Mouse (Mus musculus): ENCODE results near the gene Gm28047.
"Not testable (repeated sequence)": the region's sequence is repeated elsewhere in the genome, so short reads cannot be mapped to it uniquely, and the experiment has no call there.

The Gm28047 gene

GRCm38 (mm10) chr15:102624970-102625686, at the start of gene Gm28047, which contains the start of gene Atf7:
Gene Gm28047 (minus strand): TSS chr15:102625067.
Gene Atf7 (minus strand): TSS chr15:102625464.
- peak; percentile 99 for DNase-seq (ENCODE audit: low read depth, low spot score)

DNA sequence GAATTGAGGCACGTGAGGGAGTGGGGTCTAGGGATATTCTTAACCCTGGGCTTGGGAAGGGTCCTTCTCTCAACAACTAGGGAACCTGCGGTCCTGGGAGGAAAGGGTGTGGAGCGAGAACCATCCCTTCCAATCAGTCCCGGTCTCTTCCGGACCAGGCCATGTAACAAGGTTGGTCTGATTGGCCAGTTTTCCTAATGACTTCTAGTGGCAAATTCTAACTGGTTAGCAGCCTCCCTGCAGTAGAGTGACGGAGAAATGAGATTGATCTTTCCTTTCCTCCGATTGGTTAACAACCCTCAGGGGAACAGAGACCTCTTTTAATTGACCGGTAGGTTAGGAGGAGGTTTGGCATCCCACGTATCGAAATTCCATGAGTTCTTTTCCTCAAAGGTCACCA, 48.7 kb upstream of the Gm28047 start:
- peak; percentile 96 for DNase-seq (ENCODE audit: low read depth, low spot score)

DNA sequence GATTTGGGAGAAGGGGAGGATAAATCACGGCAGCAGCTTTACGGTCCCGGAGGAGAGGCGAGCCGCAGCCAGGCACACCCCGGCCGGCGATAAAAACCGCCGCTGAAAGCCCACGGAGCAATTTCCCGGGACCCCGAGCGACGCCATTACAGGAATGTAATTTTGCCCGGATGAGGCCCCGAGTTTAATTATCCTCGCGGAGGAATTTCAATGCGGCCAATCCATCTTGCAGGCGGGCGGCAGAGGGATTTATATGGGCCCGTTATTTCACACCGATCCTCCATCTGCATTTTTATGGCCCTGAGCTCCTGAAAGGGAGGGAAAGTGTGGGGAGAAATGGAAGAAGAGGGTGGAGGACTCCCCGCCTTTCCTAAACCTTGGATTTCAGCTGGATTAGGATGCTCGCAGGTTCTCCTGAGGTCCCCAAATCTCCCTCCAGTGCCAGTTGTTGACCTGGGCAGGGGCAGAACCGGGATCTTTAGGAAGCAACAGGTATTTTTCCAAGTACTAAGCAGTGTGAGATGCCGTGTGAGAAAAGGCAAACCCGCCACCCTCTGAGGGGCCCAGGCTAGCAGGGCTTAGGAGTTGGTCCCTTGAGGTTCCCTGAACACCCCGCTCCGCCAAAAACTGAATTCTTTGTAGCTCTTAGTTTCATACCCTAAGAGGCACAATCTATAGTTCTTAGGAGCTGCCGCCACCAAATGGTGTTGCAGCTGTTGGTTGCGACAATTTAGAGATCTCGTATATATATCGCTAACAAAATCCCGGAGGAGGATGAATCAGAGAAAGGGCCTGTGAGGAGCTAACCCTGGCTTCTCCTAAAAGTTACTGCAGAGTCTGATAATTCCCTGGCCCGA, 47.6 kb upstream of the Gm28047 start, which contains the start of gene Atp5g2:
Gene Atp5g2, minus strand, starts transcription at position 138 of the 857 bp plus-strand sequence.
- peak; percentile 47 for DNase-seq (ENCODE audit: low read depth, low spot score)

- peak; percentile 89 for DNase-seq (ENCODE audit: low read depth, low spot score)
Observed at GRCm38 (mm10) chr15:102671721-102672214, 46.9 kb upstream of the Gm28047 start.

- DNase-seq (ENCODE audit: low read depth, low spot score): peak; percentile 99
Observed at GRCm38 (mm10) chr15:102670767-102671575, 46.1 kb upstream of the Gm28047 start.

GRCm38 (mm10) chr15:102670281-102670680, 45.4 kb upstream of the Gm28047 start:
- no peak for DNase-seq (ENCODE audit: low read depth, low spot score)

DNA sequence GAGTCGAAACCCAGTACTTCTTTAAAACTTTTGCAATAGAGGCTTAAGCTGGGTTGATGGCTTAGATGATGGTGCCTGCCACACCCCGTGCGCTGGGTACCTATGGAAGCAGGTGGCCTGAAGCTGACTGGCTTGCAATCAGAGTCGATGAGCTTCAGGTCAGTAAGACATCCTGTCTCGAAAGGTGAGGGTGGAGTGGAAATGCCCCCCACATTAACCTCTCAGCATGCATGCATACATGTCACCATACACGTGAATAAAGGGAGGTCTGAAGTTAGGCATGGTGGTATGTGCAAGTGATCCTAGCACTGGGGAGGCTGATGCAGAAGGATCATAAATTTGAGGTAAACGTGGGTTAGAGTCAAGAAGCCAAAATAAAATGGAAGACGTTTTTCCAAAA, 44.7 kb upstream of the Gm28047 start:
- peak; percentile 41 for DNase-seq (ENCODE audit: low read depth, low spot score)

- peak; percentile 89 for DNase-seq (ENCODE audit: low read depth, low spot score)
Observed at GRCm38 (mm10) chr15:102665494-102665893, 40.6 kb upstream of the Gm28047 start.

DNA sequence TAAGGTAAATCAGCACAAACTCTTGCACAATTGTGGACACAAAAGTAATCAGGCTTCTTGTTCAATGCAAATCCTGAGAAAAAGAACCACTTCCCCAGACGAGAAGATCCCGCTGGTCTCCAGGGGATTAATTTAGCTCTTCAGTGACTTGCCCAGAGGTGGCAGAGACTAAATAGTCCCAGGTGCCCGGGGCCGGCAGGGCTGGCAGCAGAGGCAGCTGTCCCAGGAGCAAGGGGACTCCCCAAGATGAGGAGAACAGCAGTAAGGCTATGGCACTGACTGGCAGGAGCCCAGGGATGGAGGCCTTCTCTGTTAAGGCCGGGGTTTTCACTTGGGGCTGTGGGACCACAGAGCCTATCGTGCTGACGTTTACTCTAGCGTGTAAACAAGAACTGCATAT, 39.0 kb upstream of the Gm28047 start:
- no peak for DNase-seq (ENCODE audit: low read depth, low spot score)

- not testable (repeated sequence) for DNase-seq (ENCODE audit: low read depth, low spot score)
Observed at GRCm38 (mm10) chr15:102662601-102663000, 37.7 kb upstream of the Gm28047 start.

DNA sequence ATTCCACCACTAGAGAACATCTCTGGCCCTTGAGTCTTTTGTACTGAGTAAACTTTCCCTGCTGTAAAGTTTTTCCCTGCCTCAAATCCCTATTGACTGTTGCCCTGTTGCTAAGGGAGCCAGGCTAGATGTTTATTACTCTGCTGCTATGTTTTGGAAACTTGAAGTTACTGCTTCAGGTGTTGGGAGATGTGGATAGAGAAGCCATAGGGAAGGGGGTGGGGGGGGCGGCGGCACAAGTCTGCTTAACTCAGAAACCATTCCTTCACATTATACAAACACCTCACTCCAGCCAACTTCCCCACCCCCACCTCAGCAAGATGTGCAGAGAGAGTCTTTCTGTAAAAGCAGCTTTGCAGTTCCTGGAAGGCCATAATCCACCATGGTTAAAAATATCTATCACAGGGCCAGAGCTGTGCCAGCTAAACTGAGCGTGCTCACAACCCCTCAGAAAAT, 33.1 kb upstream of the Gm28047 start:
- DNase-seq (ENCODE audit: low read depth, low spot score): no peak

GRCm38 (mm10) chr15:102656658-102657057, 31.8 kb upstream of the Gm28047 start:
- DNase-seq (ENCODE audit: low read depth, low spot score): no peak

DNA sequence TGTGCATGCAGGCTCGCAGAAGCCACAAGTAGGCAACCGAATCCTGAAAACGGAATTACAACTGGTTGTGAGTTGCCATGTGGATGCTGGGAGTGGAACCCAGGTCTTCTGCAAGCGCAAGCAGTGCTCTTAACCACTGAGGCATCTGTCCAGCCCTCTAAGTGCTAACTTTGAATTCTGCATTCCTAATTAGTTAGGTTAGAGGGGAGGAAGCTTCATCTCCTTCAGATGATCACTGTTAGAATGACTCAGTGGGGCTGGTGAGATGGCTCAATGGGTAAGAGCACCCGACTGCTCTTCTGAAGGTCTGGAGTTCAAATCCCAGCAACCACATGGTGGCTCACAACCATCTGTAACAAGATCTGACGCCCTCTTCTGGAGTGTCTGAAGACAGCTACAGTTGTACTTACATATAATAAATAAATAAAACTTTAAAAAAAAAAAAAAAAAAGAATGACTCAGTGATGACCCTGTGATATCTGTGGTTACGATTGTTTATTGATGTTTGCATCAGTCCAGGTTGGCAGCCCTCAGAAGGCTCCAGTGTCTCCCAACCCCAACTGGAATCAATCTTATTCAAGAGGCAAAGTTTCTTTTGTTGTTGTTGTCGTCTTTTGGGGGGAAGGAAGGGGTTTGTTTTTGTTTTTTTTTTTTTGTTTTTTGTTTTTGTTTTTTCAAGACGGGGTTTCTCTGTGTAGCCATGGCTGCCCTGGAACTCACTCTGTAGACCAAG, 27.2 kb upstream of the Gm28047 start:
- not testable (repeated sequence) for DNase-seq (ENCODE audit: low read depth, low spot score)

GRCm38 (mm10) chr15:102651107-102651506, 26.2 kb upstream of the Gm28047 start:
- no peak for DNase-seq (ENCODE audit: low read depth, low spot score)

GRCm38 (mm10) chr15:102635817-102636216, 10.9 kb upstream of the Gm28047 start:
- DNase-seq (ENCODE audit: low read depth, low spot score): no peak

DNA sequence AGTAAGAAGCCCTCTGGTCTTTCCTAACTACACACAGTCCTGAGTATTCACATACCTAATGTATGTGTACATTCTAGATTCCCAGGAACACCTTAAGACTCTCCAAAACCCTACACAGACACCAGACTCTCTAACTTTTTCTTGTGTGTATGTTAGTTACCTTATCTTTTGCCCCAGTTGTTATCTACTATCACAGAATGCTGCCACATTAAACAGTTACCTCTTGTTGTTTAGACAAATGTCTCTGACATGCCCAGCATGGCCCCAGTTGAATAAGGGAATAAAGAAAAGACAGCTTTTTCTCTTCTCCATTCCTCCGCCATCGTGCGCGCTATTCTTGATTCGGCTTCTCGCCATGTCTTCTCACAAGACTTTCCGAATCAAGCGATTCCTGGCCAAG, 9.8 kb upstream of the Gm28047 start:
- no peak for DNase-seq (ENCODE audit: low read depth, low spot score)

- DNase-seq (ENCODE audit: low read depth, low spot score): no peak
Observed at GRCm38 (mm10) chr15:102625687-102626055, 804 bp upstream of the Gm28047 start.

DNA sequence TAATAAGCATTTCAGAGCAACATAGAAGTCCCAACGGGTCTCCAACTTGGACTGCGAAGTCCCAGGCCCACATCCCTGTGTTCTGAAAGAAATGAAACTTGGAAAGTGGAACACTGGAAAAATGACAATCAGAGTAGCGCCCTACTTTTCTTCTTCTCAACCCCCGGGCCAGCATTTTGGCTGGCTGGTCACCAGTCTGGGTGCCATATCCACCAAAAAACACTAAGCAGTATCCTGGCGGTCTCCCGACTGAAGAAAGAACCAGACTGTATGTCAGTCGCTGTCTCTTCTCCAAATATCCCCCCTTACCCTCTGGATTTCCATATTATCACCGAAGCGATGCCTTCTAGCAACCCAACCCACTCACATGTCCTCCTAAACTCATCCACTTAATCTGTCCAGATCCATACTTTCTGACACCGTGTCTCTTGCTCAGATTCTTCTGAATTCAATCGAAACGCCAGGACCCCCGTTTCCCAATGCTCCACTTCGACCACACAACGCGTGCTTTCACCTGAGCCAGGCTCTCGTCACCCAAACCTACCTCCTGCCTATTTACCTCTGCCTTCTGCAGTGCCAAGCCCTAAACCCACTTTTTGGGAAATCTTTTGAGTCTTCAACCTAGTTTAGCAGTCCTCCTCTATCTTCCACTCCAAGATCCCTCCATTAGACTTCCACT, 437 bp downstream of the Gm28047 start:
- DNase-seq (ENCODE audit: low read depth, low spot score): no peak

DNA sequence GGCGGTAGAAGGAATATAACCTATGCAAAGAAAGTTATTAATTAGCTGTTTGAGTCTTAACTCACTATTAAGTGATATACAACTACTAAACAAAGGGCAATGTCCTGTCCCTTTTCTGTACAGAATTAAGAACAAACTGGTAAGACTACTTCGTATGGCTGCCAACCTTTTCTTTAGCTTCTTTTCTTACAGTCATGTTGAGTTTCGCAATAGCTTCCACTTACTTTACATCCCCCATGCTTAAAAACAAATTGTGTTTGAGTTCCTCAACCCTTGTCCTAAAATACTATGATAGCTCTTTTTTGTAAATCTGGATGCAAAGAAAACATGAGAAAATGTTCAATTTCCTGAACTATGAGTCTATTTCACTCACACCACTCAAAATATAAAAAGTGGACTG, 1.7 kb downstream of the Gm28047 start:
- no peak for DNase-seq (ENCODE audit: low read depth, low spot score)

DNA sequence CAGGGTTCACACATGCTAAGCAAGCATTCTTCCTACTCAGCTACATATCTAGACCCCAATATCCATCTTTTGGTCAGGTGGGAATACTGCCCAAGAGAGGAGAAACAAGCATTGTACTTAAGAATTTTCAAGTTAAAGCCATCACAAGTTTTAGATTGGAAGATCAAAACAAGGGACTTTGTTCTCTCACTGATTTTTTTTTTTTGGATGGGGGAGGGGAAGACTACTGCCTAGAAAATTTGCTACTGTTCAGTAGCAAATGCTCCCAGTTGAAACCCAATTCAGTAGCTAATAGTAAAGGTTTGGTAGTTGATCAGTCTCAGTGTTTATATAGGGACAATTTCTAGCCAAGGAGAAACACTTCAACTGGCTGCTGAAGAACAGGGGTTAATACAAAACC, 2.3 kb downstream of the Gm28047 start:
- DNase-seq (ENCODE audit: low read depth, low spot score): no peak

Measured in ES-CJ7 (cell line).